Mouse (Mus musculus): ENCODE results near the gene Gm5431.

GRCm38 (mm10) chr11:48845244-48845815 lies 56.7 kb downstream of the Gm5431 start:
- TF ChIP-seq CTCF (IDR thresholded peaks at IDR 0.05; ENCODE audit: borderline replicate concordance, extremely low read depth, insufficient read depth, insufficient read length) (no peak), POLR2A (IDR thresholded peaks at IDR 0.05; ENCODE audit: borderline replicate concordance, extremely low read depth, insufficient read depth, insufficient read length, poor library complexity, severe bottlenecking) (no peak)

Measured in brain, embryonic 14.5 days (tissue).